Mouse (Mus musculus) heart, postnatal 0 days (tissue): ENCODE measurements around the gene Mecr. TPM values are rescaled to one million over a fixed set of nuclear protein-coding genes. Genes with fewer than 3 reads are reported as not detected.
A peak's percentile ranks its signal among the peaks of the same experiment; 100 is the strongest.

Source experiments
- ATAC-seq: fragments of 200-750 bp; cut with Nextera tagmentation; 2 replicates; pipeline ENCODE4 v1.8.0; 2017; ENCODE audit warnings: low read depth, moderate number of reproducible peaks, moderate library complexity; ENCODE audit not compliant: insufficient read depth
- DNase-seq: peaks from one replicate; pipeline ENCODE4 v3.0.0-alpha.2; 2016; ENCODE audit warnings: low spot score
- H3K27ac ChIP-seq: fragments of 300-500 bp; sonication (generic); 2 replicates; pipeline ENCODE4 v1.5.1; 2014; ENCODE audit warnings: low read depth, mild to moderate bottlenecking
- H3K27me3 ChIP-seq: fragments of 300-500 bp; sonication (generic); 2 replicates; pipeline ENCODE4 v1.6.1; 2014; ENCODE audit warnings: low read length, mixed read lengths; ENCODE audit not compliant: control insufficient read depth, insufficient read depth
- H3K36me3 ChIP-seq: fragments of 300-500 bp; sonication (generic); replicated peaks from 2 replicates; pipeline ENCODE4 v1.6.1; 2014; ENCODE audit warnings: low read length, mixed read lengths; ENCODE audit not compliant: control insufficient read depth, insufficient read depth
- H3K4me1 ChIP-seq: fragments of 300-500 bp; sonication (generic); 2 replicates; pipeline ENCODE4 v1.6.1; 2014; ENCODE audit warnings: antibody characterized with exemption; ENCODE audit not compliant: control insufficient read depth, insufficient read depth
- H3K4me2 ChIP-seq: fragments of 300-500 bp; sonication (generic); 2 replicates; pipeline ENCODE4 v1.6.1; 2014; ENCODE audit warnings: low read depth, mild to moderate bottlenecking, low read length, moderate library complexity
- H3K4me3 ChIP-seq: fragments of 300-500 bp; sonication (generic); 2 replicates; pipeline ENCODE4 v1.5.1; 2014; ENCODE audit warnings: low read depth, low read length
- H3K9ac ChIP-seq: fragments of 300-500 bp; sonication (generic); replicated peaks from 2 replicates; pipeline ENCODE4 v1.6.1; 2014; ENCODE audit warnings: low read depth, low read length, mixed read lengths
- H3K9me3 ChIP-seq: fragments of 300-500 bp; sonication (generic); replicated peaks from 2 replicates; pipeline ENCODE4 v1.6.1; 2016; ENCODE audit warnings: low read length; ENCODE audit not compliant: control insufficient read depth
- CTCF ChIP-seq: IDR thresholded peaks from 2 replicates; pipeline ENCODE4 v1.5.1; 2016; ENCODE audit warnings: antibody characterized with exemption, control low read depth, low read depth
- EP300 ChIP-seq: IDR thresholded peaks from 2 replicates; pipeline ENCODE4 v1.6.1; 2016; ENCODE audit warnings: antibody characterized with exemption, low read depth
- WGBS: fragments of 180-500 bp; shearing (Covaris S2); extraction: QIAGEN DNeasy Blood & Tissue Kit; methylation state at CpG from one replicate; pipeline ENCODE4 v1.1.7; 2014; 5-methylcytosine and 5-hydroxymethylcytosine counted together
- polyA plus RNA-seq: library from polyadenylated mRNA; unstranded; fragments of >200 nt; fragmentation: Nextera tagmentation; extraction: Ambion mirVana; gene quantifications from 2 replicates; pipeline ENCODE4 v1.2.1, GENCODE M21; 2015
- total RNA-seq: library from RNA; depleted of rRNA; stranded (reverse); fragments of >200 nt; gene quantifications from 2 replicates; pipeline ENCODE4 v1.2.3, GENCODE M21; 2014; ENCODE audit warnings: low replicate concordance

The Mecr gene
- total and polyA plus RNA-seq, 2 experiments from 2014 or later, result 47.3 to 70.5 TPM

DNA sequence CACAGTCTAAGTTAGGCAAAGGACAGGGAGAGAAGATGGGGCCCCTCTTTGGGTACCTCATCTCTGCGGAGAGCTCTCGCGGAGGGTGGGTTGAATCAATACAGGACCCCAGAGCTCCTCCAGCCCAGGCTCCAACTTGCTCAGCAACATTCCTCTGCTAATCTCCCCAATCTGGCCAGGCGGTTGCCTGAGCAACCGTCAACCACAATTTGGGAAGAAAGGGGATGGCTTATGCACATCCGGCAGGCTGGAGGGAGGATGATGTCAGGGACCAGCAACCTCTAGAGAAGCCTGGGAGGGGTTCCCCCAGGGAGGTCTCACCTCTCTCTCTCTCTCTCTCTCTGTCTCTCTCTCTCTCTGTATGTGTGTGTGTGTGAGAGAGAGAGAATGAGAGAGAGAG lies 16.4 kb upstream of the Mecr start:
- WGBS, result 14% methylated on average over 6 of the region's 6 CpGs
- Histone ChIP-seq H3K4me1 (no peaks in the 10 kb centered on the region), H3K4me3 (no peak overlapping the region), H3K36me3 (no peaks in the 10 kb centered on the region), H3K9ac (no peak overlapping the region), H3K27ac (no peak overlapping the region), H3K4me2 (no peak overlapping the region), H3K27me3 (0 out of 2 replicates have a peak, but pooled peaks cover 15% of the 10 kb centered on the region), H3K9me3 (no peaks in the 10 kb centered on the region)
- no peak for ATAC-seq
- TF ChIP-seq CTCF, result no peak
- TF ChIP-seq EP300, result no peak
- no peak for DNase-seq

- Histone ChIP-seq H3K36me3 (no peaks in the 10 kb centered on the region), H3K4me3 (no peak overlapping the region), H3K27ac (no peak overlapping the region), H3K27me3 (0 out of 2 replicates have a peak, but pooled peaks cover 15% of the 10 kb centered on the region), H3K4me2 (no peak overlapping the region), H3K4me1 (no peaks in the 10 kb centered on the region), H3K9ac (no peak overlapping the region), H3K9me3 (no peaks in the 10 kb centered on the region)
- ATAC-seq, result no peak
- 54% methylated on average over 8 of the region's 8 CpGs for WGBS
- DNase-seq, result no peak
- TF ChIP-seq EP300 (no peak), CTCF (no peak)
Measured at GRCm38 (mm10) chr4:131829123-131829522, 14.1 kb upstream of the Mecr start.

DNA sequence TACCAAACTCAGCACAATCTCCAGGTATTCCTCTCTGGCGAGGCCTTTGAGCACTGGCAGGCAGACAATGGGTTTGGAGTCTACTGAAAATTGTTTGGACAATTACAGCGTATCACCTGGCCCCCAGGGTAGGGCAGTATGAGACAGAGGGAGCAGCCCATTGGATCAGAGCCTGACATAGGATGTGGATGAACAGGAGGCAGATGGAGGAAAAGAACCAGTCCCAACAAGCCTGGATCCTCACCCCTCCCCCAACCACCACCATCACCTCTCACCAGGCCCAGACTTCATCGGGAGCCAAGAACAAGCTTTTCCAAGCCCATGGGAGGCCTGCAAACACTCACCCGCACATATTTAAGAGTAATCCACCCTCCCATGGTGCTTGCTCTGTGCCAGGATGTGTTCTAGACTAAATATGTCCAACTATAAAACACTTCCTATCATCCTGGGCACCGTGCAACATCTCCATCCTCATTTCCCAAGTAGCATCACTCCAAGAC lies 11.7 kb upstream of the Mecr start:
- no peak for DNase-seq
- Histone ChIP-seq H3K4me1 (peaks cover 3% of the 10 kb centered on the region; the same call in 1 of the 2 replicates), H3K27me3 (peaks cover 36% of the 10 kb centered on the region), H3K27ac (no peak overlapping the region), H3K9ac (no peak overlapping the region), H3K9me3 (no peaks in the 10 kb centered on the region), H3K4me2 (no peak overlapping the region), H3K4me3 (no peak overlapping the region), H3K36me3 (no peaks in the 10 kb centered on the region)
- TF ChIP-seq EP300 (no peak), CTCF (no peak)
- 58% methylated on average over 5 of the region's 5 CpGs for WGBS
- no peak for ATAC-seq

- ATAC-seq (no peak), DNase-seq (no peak)
- no peaks in the 10 kb centered on the region for H3K36me3 ChIP-seq
- no peak overlapping the region for H3K4me3 ChIP-seq
- no peaks in the 10 kb centered on the region for H3K9me3 ChIP-seq
- H3K27me3 ChIP-seq, result peaks cover 49% of the 10 kb centered on the region
- TF ChIP-seq EP300 (no peak), CTCF (no peak)
- WGBS, result 67% methylated on average over 3 of the region's 3 CpGs
- H3K4me2 ChIP-seq, result no peak overlapping the region
- H3K9ac ChIP-seq, result no peak overlapping the region
- no peak overlapping the region for H3K27ac ChIP-seq
- H3K4me1 ChIP-seq, result peaks cover 14% of the 10 kb centered on the region; the same call in 1 of the 2 replicates
Measured at GRCm38 (mm10) chr4:131832759-131833407, 10.4 kb upstream of the Mecr start.

DNA sequence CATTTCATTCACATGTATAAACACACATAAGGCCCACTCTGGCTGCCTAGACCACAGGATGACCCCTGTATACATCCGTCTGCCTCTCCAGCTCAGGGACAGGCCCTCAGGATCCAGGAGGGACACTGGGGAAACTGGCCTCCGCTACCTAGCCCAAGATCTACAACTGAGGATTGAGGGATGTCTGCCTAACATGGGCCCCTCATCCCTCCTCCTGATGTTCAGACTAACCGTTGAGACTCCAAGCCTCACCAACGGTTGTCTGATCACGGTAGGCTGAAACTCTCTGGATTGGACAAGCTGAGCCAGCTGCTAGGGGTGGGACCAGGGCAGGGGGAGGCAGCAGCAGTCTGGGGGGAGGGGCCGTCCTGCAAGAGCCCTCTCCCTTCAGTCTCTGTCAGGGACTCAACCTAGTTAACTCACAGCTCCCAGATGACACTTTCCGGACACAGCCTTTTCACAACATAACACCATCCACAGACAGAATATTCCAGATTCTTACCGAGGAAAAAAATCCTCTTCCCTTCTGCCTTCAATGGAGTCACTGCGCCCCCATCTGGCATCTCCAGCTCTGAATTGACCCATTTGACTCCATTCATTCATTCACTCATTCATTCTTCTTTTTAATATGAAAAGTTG lies 9.2 kb upstream of the Mecr start:
- Histone ChIP-seq H3K27me3 (peaks cover 51% of the 10 kb centered on the region), H3K9ac (no peak overlapping the region), H3K36me3 (no peaks in the 10 kb centered on the region), H3K4me2 (no peak overlapping the region), H3K4me3 (no peak overlapping the region), H3K27ac (no peak overlapping the region), H3K9me3 (no peaks in the 10 kb centered on the region), H3K4me1 (peaks cover 15% of the 10 kb centered on the region; the same call in 1 of the 2 replicates)
- ATAC-seq (no peak), DNase-seq (no peak)
- peak; percentile 32 for TF ChIP-seq CTCF
- TF ChIP-seq EP300, result no peak
- WGBS, result 29% methylated on average over 9 of the region's 9 CpGs
